ENCODE assay signal across 17 mouse cellular contexts in the genomic region with DNA sequence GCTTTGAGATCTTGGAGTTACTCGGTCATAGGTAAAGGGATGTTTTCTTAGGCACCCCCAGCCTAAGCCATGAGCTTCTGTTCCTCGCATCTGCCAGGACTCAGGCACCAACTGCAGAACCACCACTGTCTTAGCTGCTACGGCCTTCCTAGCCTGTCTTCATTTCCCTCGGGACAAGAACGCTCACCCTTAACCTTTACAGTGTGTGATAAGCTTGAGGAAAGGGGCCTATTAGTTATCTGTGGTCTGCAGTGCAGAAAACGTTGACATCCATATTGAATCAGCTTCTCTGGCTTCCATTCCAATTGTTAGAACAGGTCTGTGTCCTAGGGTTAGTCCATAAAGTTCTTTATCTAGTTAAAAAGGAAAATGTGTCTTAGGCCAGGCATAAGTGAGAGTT. TPM values are rescaled to one million over a fixed set of nuclear protein-coding genes. Genes with fewer than 3 reads are reported as not detected.
DNase-seq lines count a peak whose midpoint lies in the region; ATAC-seq and TF ChIP-seq lines count a peak whose summit lies in the region.
"Had no signal": no experiment of that assay in that cellular context is flagged by ENCODE, and none has a peak within 500 bp of the region (broad histone marks: within the 10 kb centered on the region; RNA-seq: fewer than 3 reads in every experiment).

No protein-coding gene starts in this region.

- no peaks in the 10 kb centered on the region for H3K9me3 ChIP-seq in MEL (replicated peaks; ENCODE audit: insufficient read depth, low read length)
- H3K9me3 ChIP-seq in liver, embryonic 15.5 days (replicated peaks): no peaks in the 10 kb centered on the region
- H3K9me3 ChIP-seq in hindbrain, embryonic 10.5 days: no peaks in the 10 kb centered on the region
- H3K9me3 ChIP-seq: embryonic facial prominence, embryonic 10.5 days; forebrain, embryonic 13.5 days; heart, embryonic 10.5 days had no signal

- no peak overlapping the region for H3K27ac ChIP-seq in MEL (ENCODE audit: control insufficient read depth, low read depth, low read length)
- peak overlapping the region; percentile 7 for H3K27ac ChIP-seq in liver, embryonic 15.5 days (replicated peaks)
- no peak overlapping the region for H3K27ac ChIP-seq in hindbrain, embryonic 10.5 days
- H3K27ac ChIP-seq: embryonic facial prominence, embryonic 10.5 days; forebrain, embryonic 13.5 days; heart, embryonic 10.5 days; hindbrain, embryonic 14.5 days had no signal

- peak overlapping the region; percentile 10 for H3K4me2 ChIP-seq in liver, embryonic 15.5 days
- H3K4me2 ChIP-seq: forebrain, embryonic 13.5 days; hindbrain, embryonic 14.5 days had no signal

- no peak overlapping the region for H3K4me3 ChIP-seq in MEL (ENCODE audit: control insufficient read depth in 1 of 2, insufficient read depth in 1 of 2, low read depth in 2 of 2, low read length in 2 of 2)
- H3K4me3 ChIP-seq in liver, embryonic 15.5 days (replicated peaks): no peak overlapping the region
- H3K4me3 ChIP-seq in hindbrain, embryonic 10.5 days: no peak overlapping the region
- H3K4me3 ChIP-seq: embryonic facial prominence, embryonic 10.5 days; forebrain, embryonic 13.5 days; heart, embryonic 10.5 days had no signal

- peak; percentile 63 to 77 for TF ChIP-seq EP300 in MEL (IDR thresholded peaks at IDR 0.05; ENCODE audit: low read depth in 1 of 2, low read length in 2 of 2)

- no peaks in the 10 kb centered on the region for H3K27me3 ChIP-seq in MEL (ENCODE audit: control insufficient read depth in 1 of 2, insufficient read depth in 2 of 2, low read length in 2 of 2)
- H3K27me3 ChIP-seq in liver, embryonic 15.5 days: no peaks in the 10 kb centered on the region
- no peaks in the 10 kb centered on the region for H3K27me3 ChIP-seq in hindbrain, embryonic 10.5 days (ENCODE audit: insufficient read depth, poor library complexity, severe bottlenecking)
- H3K27me3 ChIP-seq: forebrain, embryonic 13.5 days had no signal

- TF ChIP-seq POLR2A in MEL (IDR thresholded peaks at IDR 0.05; ENCODE audit: control insufficient read depth in 1 of 2, insufficient read depth in 1 of 2, low read depth in 1 of 2, low read length in 2 of 2, poor library complexity in 1 of 2): no peak

- 23% methylated on average over 6 of the region's 6 CpGs for WGBS in liver, embryonic 15.5 days (ENCODE audit: insufficient replicate concordance)
- 75% methylated on average over 6 of the region's 6 CpGs for WGBS in hindbrain, embryonic 10.5 days

- DNase-seq in MEL (ENCODE audit: low read depth, low spot score): peak; percentile 33
- peak; percentile 39 for DNase-seq in c-Kit-positive CD71-positive TER-119-positive erythroid progenitor cells, embryonic 14.5 days (ENCODE audit: low spot score)
- DNase-seq in hindbrain, embryonic 10.5 days (ENCODE audit: low spot score): no peak
- no peak for DNase-seq in cerebellum, postnatal 4 days (ENCODE audit: low spot score in 2 of 2)
- DNase-seq: adrenal gland, postnatal 10 days; cerebellum, adult 18-20 months; cerebellum, adult 9-11 months; cerebellum, postnatal 36 days; gastrocnemius, postnatal 36 days; heart, adult 11 months; heart, postnatal 10 days had no signal

- ATAC-seq in liver, embryonic 15.5 days (ENCODE audit: insufficient read depth): peak; percentile 54
- peak; percentile 48 for ATAC-seq in megakaryocyte-erythroid progenitor cell, adult 5-6 weeks (replicated peaks; ENCODE audit: low FRiP score, low TSS enrichment, poor library complexity, severe bottlenecking)
- ATAC-seq: forebrain, embryonic 13.5 days had no signal

- H3K79me2 ChIP-seq in MEL (ENCODE audit: control insufficient read depth, insufficient read depth, low read length, poor library complexity): peaks cover 66% of the 10 kb centered on the region

- peaks cover 13 to 34% of the 10 kb centered on the region in 2 experiments for H3K36me3 ChIP-seq in MEL (ENCODE audit: control insufficient read depth in 1 of 2, insufficient read depth in 2 of 2, low read length in 2 of 2)
- H3K36me3 ChIP-seq in liver, embryonic 15.5 days (replicated peaks): peaks cover 7% of the 10 kb centered on the region; the same call in 1 of the 2 replicates
- peaks cover 56% of the 10 kb centered on the region for H3K36me3 ChIP-seq in hindbrain, embryonic 10.5 days

- TF ChIP-seq CTCF in MEL (IDR thresholded peaks at IDR 0.05 in 2 of 3, conservative IDR thresholded peaks at IDR 0.05 in 1 of 3; ENCODE audit: control insufficient read depth in 1 of 3, insufficient read depth in 1 of 3, low read depth in 2 of 3, low read length in 3 of 3, poor library complexity in 1 of 3, severe bottlenecking in 1 of 3): no peak

- peaks cover 13 to 22% of the 10 kb centered on the region in 2 experiments for H3K4me1 ChIP-seq in MEL (ENCODE audit: control insufficient read depth in 1 of 2, insufficient read depth in 2 of 2, low read length in 2 of 2)
- H3K4me1 ChIP-seq in liver, embryonic 15.5 days (replicated peaks): peaks cover 44% of the 10 kb centered on the region
- peaks cover 23% of the 10 kb centered on the region for H3K4me1 ChIP-seq in hindbrain, embryonic 10.5 days (replicated peaks)

- no peak overlapping the region for H3K9ac ChIP-seq in MEL (ENCODE audit: control insufficient read depth, low read depth, low read length, poor library complexity, severe bottlenecking)
- no peak overlapping the region for H3K9ac ChIP-seq in liver, embryonic 15.5 days
- H3K9ac ChIP-seq: forebrain, embryonic 13.5 days; hindbrain, embryonic 14.5 days had no signal

- no peak for TF ChIP-seq RAD21 in MEL (IDR thresholded peaks at IDR 0.05; ENCODE audit: low read depth, low read length)

TF ChIP-seq in MEL, 35 proteins besides CTCF, POLR2A, EP300 and RAD21:
- no peak for TF ChIP-seq MAX (IDR thresholded peaks at IDR 0.05; ENCODE audit: low read length)
- peak; percentile 56 for TF ChIP-seq GATA1 (IDR thresholded peaks at IDR 0.05; ENCODE audit: low read depth, low read length)
- peak; percentile 41; the same call in 1 of the 2 replicates for TF ChIP-seq MYB (IDR thresholded peaks at IDR 0.05; ENCODE audit: low read depth, low read length)

RNA-seq across cellular contexts. Expression of a gene that starts 37.4 kb away (rescaled TPM):
- 11.4 and 13.3 TPM in 2 replicates for total RNA-seq in MEL (2012; rRNA removed)
- 100 to 1,000 TPM in 1 of 2 experiments, 10 to 100 TPM in 1; 21.9 to 258 TPM for polyA plus RNA-seq in MEL (2012; ENCODE audit: insufficient read depth in 1 of 2, insufficient read length in 2 of 2, low read depth in 1 of 2, low replicate concordance in 2 of 2, missing spikeins in 1 of 2)
- polyA plus RNA-seq in liver, embryonic 15.5 days (2015; fragmentation: Nextera tagmentation; extraction: Ambion mirVana): 8.1 and 8.4 TPM in 2 replicates
- 26.5 and 30.9 TPM in 2 replicates for total RNA-seq in megakaryocyte-erythroid progenitor cell, adult 5-6 weeks (2014; fragmentation: Nextera tagmentation)
- total RNA-seq in megakaryocyte-erythroid progenitor cell, adult 5-6 weeks (2017): 8.1 and 11.3 TPM in 2 replicates
- 20.9 and 24.4 TPM in 2 replicates for polyA plus RNA-seq in hindbrain, embryonic 10.5 days (2016; fragmentation: Nextera tagmentation; extraction: Ambion mirVana)

Comparison
In these comparisons a context has a peak if more than half of its experiments do, and no peak if none do; other contexts are left out.
1. DNase-seq: peak in MEL (single experiment) and c-Kit-positive CD71-positive TER-119-positive erythroid progenitor cells, embryonic 14.5 days (single experiment); none in hindbrain, embryonic 10.5 days (single experiment) and cerebellum, postnatal 4 days (0 of 2).